Mouse (Mus musculus) lung, postnatal 25 days (tissue): ENCODE data around the gene Prlh.

Experiments used
- DNase-seq: peaks from one replicate; pipeline ENCODE4 v3.0.0; 2022; ENCODE audit warnings: low spot score

Prlh gene

DNA sequence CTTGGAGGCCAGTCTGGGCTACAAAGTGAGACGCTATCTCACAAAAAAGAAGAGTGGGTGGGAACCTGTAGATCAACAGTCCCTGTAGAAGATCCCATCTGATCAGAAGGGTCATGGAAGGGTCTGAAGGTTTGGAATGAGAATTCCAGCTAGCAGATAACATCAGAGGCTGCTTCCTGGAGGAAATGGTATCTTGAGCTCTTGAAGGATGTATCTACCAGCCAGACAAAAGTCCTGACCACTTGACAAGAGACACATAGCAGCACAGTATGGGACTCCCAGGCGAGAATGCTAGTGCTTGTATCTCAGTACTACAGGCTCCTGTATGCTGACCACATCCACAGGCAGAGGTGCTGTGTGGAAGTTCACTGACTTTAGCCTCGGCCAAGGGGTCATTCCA lies 48.2 kb downstream of the Prlh start:
- no peak for DNase-seq

GRCm38 (mm10) chr1:91001871-91002539 lies 49.1 kb downstream of the Prlh start:
- no peak for DNase-seq

- no peak for DNase-seq
Observed at GRCm38 (mm10) chr1:91002641-91003040, 49.7 kb downstream of the Prlh start.
